ENCODE assay signal across 9 mouse cellular contexts in the genomic region with DNA sequence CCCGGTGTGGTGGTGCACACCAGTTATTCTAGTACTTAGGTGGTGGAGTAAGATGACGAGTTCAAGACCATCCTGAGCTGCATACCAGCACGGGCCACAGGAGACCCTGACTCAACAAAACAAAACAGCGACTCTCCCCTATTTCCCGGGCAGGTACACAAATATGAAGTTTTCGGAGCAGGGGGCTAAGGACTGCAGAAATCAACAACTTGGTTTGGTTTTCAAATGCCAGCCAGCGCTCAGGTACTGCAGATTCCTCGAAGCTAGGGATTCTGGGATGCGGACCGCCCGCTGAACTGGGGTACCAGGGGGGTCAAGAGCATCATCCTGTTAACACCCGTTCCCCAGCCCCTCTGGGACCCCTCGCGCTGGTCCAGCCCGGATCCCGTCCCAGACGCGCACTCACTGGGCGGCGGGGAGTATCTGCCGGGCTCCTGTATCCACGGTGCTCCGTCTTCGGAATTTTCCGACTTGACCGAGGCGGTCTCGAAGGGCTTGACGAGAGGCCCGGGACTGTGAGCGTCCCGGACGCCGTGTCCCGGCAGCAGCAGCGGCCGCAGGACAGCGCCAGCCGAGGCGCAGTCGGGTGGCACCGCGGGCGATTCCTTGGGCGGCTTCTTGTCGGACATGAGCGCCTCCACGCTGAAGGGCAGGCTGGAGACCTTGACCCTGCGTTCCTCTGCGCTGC. TPM values are rescaled to one million over a fixed set of nuclear protein-coding genes. Genes with fewer than 3 reads are reported as not detected.
DNase-seq lines count a peak whose midpoint lies in the region; ATAC-seq and TF ChIP-seq lines count a peak whose summit lies in the region.
"Had no signal": no experiment of that assay in that cellular context is flagged by ENCODE, and none has a peak within 500 bp of the region (broad histone marks: within the 10 kb centered on the region; RNA-seq: fewer than 3 reads in every experiment).

No protein-coding gene starts in this region.

- peaks cover 19% of the 10 kb centered on the region for H3K4me1 ChIP-seq in kidney, embryonic 16.5 days (ENCODE audit: insufficient read depth, low read length)
- H3K4me1 ChIP-seq in embryonic facial prominence, embryonic 14.5 days (ENCODE audit: control insufficient read depth, insufficient read depth, low read length): peaks cover 13% of the 10 kb centered on the region
- H3K4me1 ChIP-seq in hindbrain, embryonic 16.5 days (ENCODE audit: control insufficient read depth, insufficient read depth, low read depth, low read length): peaks cover 18% of the 10 kb centered on the region
- H3K4me1 ChIP-seq in midbrain, postnatal 0 days (ENCODE audit: insufficient read depth, low read length): no peaks in the 10 kb centered on the region; the same call in 1 of the 2 replicates

- peaks cover 95% of the 10 kb centered on the region for H3K27me3 ChIP-seq in kidney, embryonic 16.5 days (ENCODE audit: insufficient read depth, low read length)
- peaks cover 90% of the 10 kb centered on the region for H3K27me3 ChIP-seq in embryonic facial prominence, embryonic 14.5 days (replicated peaks; ENCODE audit: control insufficient read depth, insufficient read depth, low read length)
- H3K27me3 ChIP-seq in hindbrain, embryonic 16.5 days (replicated peaks; ENCODE audit: control insufficient read depth, insufficient read depth, low read length): peaks cover 60% of the 10 kb centered on the region
- peaks cover 82% of the 10 kb centered on the region for H3K27me3 ChIP-seq in midbrain, postnatal 0 days (ENCODE audit: insufficient read depth, low read length)

- WGBS in kidney, embryonic 16.5 days: under 1% methylated on average over 50 of the region's 50 CpGs
- WGBS in embryonic facial prominence, embryonic 14.5 days: 2% methylated on average over 45 of the region's 50 CpGs
- under 1% methylated on average over 50 of the region's 50 CpGs for WGBS in hindbrain, embryonic 16.5 days
- under 1% methylated on average over 50 of the region's 50 CpGs for WGBS in midbrain, postnatal 0 days

- no peaks in the 10 kb centered on the region for H3K9me3 ChIP-seq in kidney, embryonic 16.5 days (ENCODE audit: low read length)
- H3K9me3 ChIP-seq in embryonic facial prominence, embryonic 14.5 days (ENCODE audit: control insufficient read depth, low read length): no peaks in the 10 kb centered on the region
- H3K9me3 ChIP-seq in hindbrain, embryonic 16.5 days (ENCODE audit: control insufficient read depth, low read length): no peaks in the 10 kb centered on the region
- H3K9me3 ChIP-seq in midbrain, postnatal 0 days (ENCODE audit: low read length): no peaks in the 10 kb centered on the region

- no peak for DNase-seq in kidney, adult 18-20 months
- no peak for DNase-seq in embryonic facial prominence, embryonic 14.5 days (ENCODE audit: low spot score)
- no peak for DNase-seq in midbrain, postnatal 0 days (ENCODE audit: low spot score)
- no peak for DNase-seq in spleen, postnatal 4 days (ENCODE audit: low spot score in 2 of 2)
- DNase-seq in layer of hippocampus, postnatal 25 days (ENCODE audit: extremely low spot score in 1 of 2, low spot score in 1 of 2): no peak
- DNase-seq: spleen, adult 18-20 months had no signal

- peak; percentile 55; the same call in 1 of the 2 replicates for ATAC-seq in kidney, embryonic 16.5 days (ENCODE audit: low FRiP score, low TSS enrichment)
- peak; percentile 8; the same call in 1 of the 2 replicates for ATAC-seq in embryonic facial prominence, embryonic 14.5 days (ENCODE audit: low read depth)
- ATAC-seq in hindbrain, embryonic 16.5 days: peak; percentile 5; the same call in 1 of the 2 replicates
- ATAC-seq in midbrain, postnatal 0 days (ENCODE audit: low FRiP score): no peak; the same call in 1 of the 2 replicates
- no peak for ATAC-seq in erythroid progenitor cell, adult 5-6 weeks (replicated peaks; ENCODE audit: low FRiP score, poor library complexity, severe bottlenecking)

- peak overlapping the region; percentile 57 for H3K9ac ChIP-seq in kidney, embryonic 16.5 days (replicated peaks; ENCODE audit: low read length)
- H3K9ac ChIP-seq in embryonic facial prominence, embryonic 14.5 days (ENCODE audit: low read depth, low read length): peak overlapping the region; percentile 76
- peak overlapping the region; percentile 62 for H3K9ac ChIP-seq in hindbrain, embryonic 16.5 days (ENCODE audit: low read depth, low read length)
- no peak overlapping the region for H3K9ac ChIP-seq in midbrain, postnatal 0 days (replicated peaks; ENCODE audit: low read length, poor library complexity, severe bottlenecking)

- TF ChIP-seq CTCF in midbrain, postnatal 0 days (IDR thresholded peaks at IDR 0.05): no peak

- H3K36me3 ChIP-seq in kidney, embryonic 16.5 days (ENCODE audit: insufficient read depth, low read length): no peaks in the 10 kb centered on the region
- no peaks in the 10 kb centered on the region for H3K36me3 ChIP-seq in embryonic facial prominence, embryonic 14.5 days (ENCODE audit: control insufficient read depth, insufficient read depth, low read length)
- no peaks in the 10 kb centered on the region for H3K36me3 ChIP-seq in hindbrain, embryonic 16.5 days (ENCODE audit: control insufficient read depth, insufficient read depth, low read length)
- no peaks in the 10 kb centered on the region for H3K36me3 ChIP-seq in midbrain, postnatal 0 days (ENCODE audit: insufficient read depth, low read length)

- H3K4me2 ChIP-seq in kidney, embryonic 16.5 days (replicated peaks; ENCODE audit: low read depth, low read length): peak overlapping the region; percentile 85
- H3K4me2 ChIP-seq in embryonic facial prominence, embryonic 14.5 days (ENCODE audit: low read depth, low read length): peak overlapping the region; percentile 88
- H3K4me2 ChIP-seq in hindbrain, embryonic 16.5 days (ENCODE audit: low read length): peak overlapping the region; percentile 77
- H3K4me2 ChIP-seq in midbrain, postnatal 0 days (ENCODE audit: low read depth, low read length, poor library complexity, severe bottlenecking): peak overlapping the region; percentile 50

- H3K27ac ChIP-seq in kidney, embryonic 16.5 days (ENCODE audit: low read length): no peak overlapping the region
- peak overlapping the region; percentile 53 for H3K27ac ChIP-seq in embryonic facial prominence, embryonic 14.5 days (replicated peaks; ENCODE audit: low read depth, low read length)
- H3K27ac ChIP-seq in hindbrain, embryonic 16.5 days (ENCODE audit: low read depth, low read length): peak overlapping the region; percentile 42; the same call in 1 of the 2 replicates
- H3K27ac ChIP-seq in midbrain, postnatal 0 days (ENCODE audit: low read depth, low read length): no peak overlapping the region

- peak overlapping the region; percentile 57 for H3K4me3 ChIP-seq in kidney, embryonic 16.5 days (ENCODE audit: low read length)
- H3K4me3 ChIP-seq in embryonic facial prominence, embryonic 14.5 days (ENCODE audit: low read depth, low read length): peak overlapping the region; percentile 65
- peak overlapping the region; percentile 49 for H3K4me3 ChIP-seq in hindbrain, embryonic 16.5 days (ENCODE audit: low read length)
- H3K4me3 ChIP-seq in midbrain, postnatal 0 days (ENCODE audit: low read depth, low read length): peak overlapping the region; percentile 34

RNA-seq across cellular contexts. Expression of a gene that starts 0.8 kb away (rescaled TPM):
- 1.6 and 1.9 TPM in 2 replicates for polyA plus RNA-seq in kidney, embryonic 16.5 days (2015; fragmentation: Nextera tagmentation; extraction: Ambion mirVana)
- 11.5 and 11.6 TPM in 2 replicates for polyA plus RNA-seq in embryonic facial prominence, embryonic 14.5 days (2014; fragmentation: Nextera tagmentation; extraction: Ambion mirVana)
- 2.4 and 2.8 TPM in 2 replicates for polyA plus RNA-seq in hindbrain, embryonic 16.5 days (2015; fragmentation: Nextera tagmentation; extraction: Ambion mirVana)
- total RNA-seq in midbrain, postnatal 0 days (2014; rRNA removed): 0.71 and 2.2 TPM in 2 replicates
- 0.23 and 0.39 TPM in 2 replicates for polyA plus RNA-seq in midbrain, postnatal 0 days (2015; fragmentation: Nextera tagmentation; extraction: Ambion mirVana)
- total RNA-seq in layer of hippocampus, postnatal 25 days (2021): under 1 TPM; 0.59 to 0.76 TPM
- total RNA-seq in erythroid progenitor cell, adult 5-6 weeks (2015; ENCODE audit: low replicate concordance): not detected in 2 replicates
- total RNA-seq in erythroid progenitor cell, adult 5-6 weeks (2017; ENCODE audit: low replicate concordance): not detected in 2 replicates

Comparison
In these comparisons a context has a peak if more than half of its experiments do, and no peak if none do; other contexts are left out.
1. ATAC-seq: peak in kidney, embryonic 16.5 days (single experiment), embryonic facial prominence, embryonic 14.5 days (single experiment) and hindbrain, embryonic 16.5 days (single experiment); none in midbrain, postnatal 0 days (single experiment) and erythroid progenitor cell, adult 5-6 weeks (single experiment).
2. H3K27ac ChIP-seq: peak in embryonic facial prominence, embryonic 14.5 days (single experiment) and hindbrain, embryonic 16.5 days (single experiment); none in kidney, embryonic 16.5 days (single experiment) and midbrain, postnatal 0 days (single experiment).
3. Peak in every context shown above with its lines, with median percentiles within 50 percentile points of each other: H3K4me2 ChIP-seq and H3K4me3 ChIP-seq.